Mouse (Mus musculus) heart, postnatal 0 days (tissue): Measurements from ENCODE around the gene Gm10382. TPM values are rescaled to one million over a fixed set of nuclear protein-coding genes. Genes with fewer than 3 reads are reported as not detected.

Source experiments
- ATAC-seq: fragments of 200-750 bp; cut with Nextera tagmentation; 2 replicates; pipeline ENCODE4 v1.8.0; 2017; ENCODE audit warnings: low read depth, moderate number of reproducible peaks, moderate library complexity; ENCODE audit not compliant: insufficient read depth
- DNase-seq: peaks from one replicate; pipeline ENCODE4 v3.0.0-alpha.2; 2016; ENCODE audit warnings: low spot score
- H3K27ac ChIP-seq: fragments of 300-500 bp; sonication (generic); 2 replicates; pipeline ENCODE4 v1.5.1; 2014; ENCODE audit warnings: low read depth, mild to moderate bottlenecking
- H3K27me3 ChIP-seq: fragments of 300-500 bp; sonication (generic); 2 replicates; pipeline ENCODE4 v1.6.1; 2014; ENCODE audit warnings: low read length, mixed read lengths; ENCODE audit not compliant: control insufficient read depth, insufficient read depth
- H3K36me3 ChIP-seq: fragments of 300-500 bp; sonication (generic); replicated peaks from 2 replicates; pipeline ENCODE4 v1.6.1; 2014; ENCODE audit warnings: low read length, mixed read lengths; ENCODE audit not compliant: control insufficient read depth, insufficient read depth
- H3K4me1 ChIP-seq: fragments of 300-500 bp; sonication (generic); 2 replicates; pipeline ENCODE4 v1.6.1; 2014; ENCODE audit warnings: antibody characterized with exemption; ENCODE audit not compliant: control insufficient read depth, insufficient read depth
- H3K4me2 ChIP-seq: fragments of 300-500 bp; sonication (generic); 2 replicates; pipeline ENCODE4 v1.6.1; 2014; ENCODE audit warnings: low read depth, mild to moderate bottlenecking, low read length, moderate library complexity
- H3K4me3 ChIP-seq: fragments of 300-500 bp; sonication (generic); 2 replicates; pipeline ENCODE4 v1.5.1; 2014; ENCODE audit warnings: low read depth, low read length
- H3K9ac ChIP-seq: fragments of 300-500 bp; sonication (generic); replicated peaks from 2 replicates; pipeline ENCODE4 v1.6.1; 2014; ENCODE audit warnings: low read depth, low read length, mixed read lengths
- H3K9me3 ChIP-seq: fragments of 300-500 bp; sonication (generic); replicated peaks from 2 replicates; pipeline ENCODE4 v1.6.1; 2016; ENCODE audit warnings: low read length; ENCODE audit not compliant: control insufficient read depth
- CTCF ChIP-seq: IDR thresholded peaks from 2 replicates; pipeline ENCODE4 v1.5.1; 2016; ENCODE audit warnings: antibody characterized with exemption, control low read depth, low read depth
- EP300 ChIP-seq: IDR thresholded peaks from 2 replicates; pipeline ENCODE4 v1.6.1; 2016; ENCODE audit warnings: antibody characterized with exemption, low read depth
- WGBS: fragments of 180-500 bp; shearing (Covaris S2); extraction: QIAGEN DNeasy Blood & Tissue Kit; methylation state at CpG from one replicate; pipeline ENCODE4 v1.1.7; 2014; 5-methylcytosine and 5-hydroxymethylcytosine counted together
- polyA plus RNA-seq: library from polyadenylated mRNA; unstranded; fragments of >200 nt; fragmentation: Nextera tagmentation; extraction: Ambion mirVana; gene quantifications from 2 replicates; pipeline ENCODE4 v1.2.1, GENCODE M21; 2015
- total RNA-seq: library from RNA; depleted of rRNA; stranded (reverse); fragments of >200 nt; gene quantifications from 2 replicates; pipeline ENCODE4 v1.2.3, GENCODE M21; 2014; ENCODE audit warnings: low replicate concordance

Gene Gm10382
- total and polyA plus RNA-seq, 2 experiments from 2014 or later: 0.78 TPM; not detected in 1

DNA sequence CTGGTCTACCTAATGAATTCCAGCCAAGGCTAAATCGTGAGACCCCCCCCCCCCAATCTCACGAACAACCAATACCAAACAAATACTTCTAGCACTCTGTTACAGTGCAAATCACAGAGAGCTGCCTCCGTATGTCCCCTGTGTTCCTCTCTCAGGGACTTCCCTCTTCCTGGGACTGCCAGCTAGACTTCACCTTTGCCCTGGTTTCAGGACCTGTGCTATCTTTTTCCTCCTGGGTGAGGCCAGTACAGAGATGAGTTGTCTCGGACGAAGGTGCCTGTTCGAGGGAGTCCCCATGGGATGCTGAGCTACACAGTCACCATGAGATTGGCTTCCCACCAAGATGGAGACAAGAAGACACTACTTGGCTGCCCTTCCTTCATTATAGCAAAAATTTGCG lies 41.1 kb upstream of the Gm10382 start:
- 62% methylated on average over 7 of the region's 7 CpGs for WGBS
- no peak overlapping the region for H3K27ac ChIP-seq
- no peak overlapping the region for H3K4me2 ChIP-seq
- H3K9ac ChIP-seq: no peak overlapping the region
- no peak overlapping the region for H3K4me3 ChIP-seq
- H3K9me3 ChIP-seq: no peaks in the 10 kb centered on the region
- no peak for DNase-seq
- no peaks in the 10 kb centered on the region for H3K36me3 ChIP-seq
- no peaks in the 10 kb centered on the region; the same call in 1 of the 2 replicates for H3K4me1 ChIP-seq
- no peaks in the 10 kb centered on the region for H3K27me3 ChIP-seq
- TF ChIP-seq CTCF: no peak
- no peak for TF ChIP-seq EP300
- ATAC-seq: peak; percentile 36; the same call in 1 of the 2 replicates

- 26% methylated on average over 8 of the region's 8 CpGs for WGBS
- Histone ChIP-seq H3K27ac (no peak overlapping the region), H3K4me3 (no peak overlapping the region), H3K4me1 (no peaks in the 10 kb centered on the region; the same call in 1 of the 2 replicates), H3K9ac (no peak overlapping the region), H3K36me3 (no peaks in the 10 kb centered on the region), H3K4me2 (no peak overlapping the region), H3K9me3 (no peaks in the 10 kb centered on the region), H3K27me3 (no peaks in the 10 kb centered on the region)
- ATAC-seq (peak; percentile 56), DNase-seq (peak; percentile 29)
- TF ChIP-seq CTCF (peak; percentile 65), EP300 (no peak)
Measured at GRCm38 (mm10) chr5:125348487-125348886, 40.6 kb upstream of the Gm10382 start.

- WGBS: 80% methylated on average over 3 of the region's 3 CpGs
- no peak for ATAC-seq
Measured at GRCm38 (mm10) chr5:125349391-125349790, 39.7 kb upstream of the Gm10382 start.

DNA sequence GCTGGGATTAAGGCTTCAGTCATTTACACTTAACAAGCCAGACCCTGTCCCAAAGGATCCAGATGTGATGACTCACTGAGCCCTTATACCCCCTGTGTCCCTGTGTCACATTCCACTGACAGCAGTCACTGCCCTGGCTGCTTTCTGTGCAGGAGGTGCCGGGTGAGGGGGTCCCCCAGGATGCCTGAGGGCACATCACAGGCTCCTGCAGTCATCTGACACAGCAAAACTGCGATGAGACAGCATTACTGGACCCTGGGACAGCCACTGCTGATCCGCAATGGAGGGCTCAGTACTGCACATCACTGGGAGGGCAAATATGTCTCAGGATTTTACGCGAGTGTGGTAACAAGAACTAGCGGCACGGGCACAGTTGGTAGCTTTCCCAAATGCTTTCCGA lies 38.1 kb upstream of the Gm10382 start:
- 73% methylated on average over 8 of the region's 8 CpGs for WGBS
- Histone ChIP-seq H3K9ac (no peak overlapping the region), H3K4me1 (no peaks in the 10 kb centered on the region; the same call in 1 of the 2 replicates), H3K4me2 (no peak overlapping the region), H3K9me3 (no peaks in the 10 kb centered on the region), H3K27ac (no peak overlapping the region), H3K27me3 (no peaks in the 10 kb centered on the region), H3K36me3 (no peaks in the 10 kb centered on the region), H3K4me3 (no peak overlapping the region)
- ATAC-seq: no peak
- TF ChIP-seq EP300 (no peak), CTCF (no peak)
- no peak for DNase-seq

More at GRCm38 (mm10) chr5:125349391-125349790, 39.7 kb upstream of the Gm10382 start:
- no peak for TF ChIP-seq CTCF
- no peak for TF ChIP-seq EP300
- no peaks in the 10 kb centered on the region for H3K36me3 ChIP-seq
- no peak overlapping the region for H3K9ac ChIP-seq
- H3K4me3 ChIP-seq: no peak overlapping the region
- H3K4me1 ChIP-seq: no peaks in the 10 kb centered on the region; the same call in 1 of the 2 replicates
- no peaks in the 10 kb centered on the region for H3K27me3 ChIP-seq
- H3K4me2 ChIP-seq: no peak overlapping the region
- H3K9me3 ChIP-seq: no peaks in the 10 kb centered on the region
- DNase-seq: no peak
- H3K27ac ChIP-seq: no peak overlapping the region

GRCm38 (mm10) chr5:125351939-125352338 lies 37.2 kb upstream of the Gm10382 start:
- Histone ChIP-seq H3K36me3 (no peaks in the 10 kb centered on the region), H3K27me3 (no peaks in the 10 kb centered on the region), H3K27ac (no peak overlapping the region), H3K9me3 (no peaks in the 10 kb centered on the region), H3K4me1 (no peaks in the 10 kb centered on the region; the same call in 1 of the 2 replicates), H3K4me2 (no peak overlapping the region), H3K9ac (no peak overlapping the region), H3K4me3 (no peak overlapping the region)
- TF ChIP-seq EP300 (no peak), CTCF (no peak)
- no peak for DNase-seq
- WGBS: 86% methylated on average over 5 of the region's 5 CpGs
- ATAC-seq: no peak

DNA sequence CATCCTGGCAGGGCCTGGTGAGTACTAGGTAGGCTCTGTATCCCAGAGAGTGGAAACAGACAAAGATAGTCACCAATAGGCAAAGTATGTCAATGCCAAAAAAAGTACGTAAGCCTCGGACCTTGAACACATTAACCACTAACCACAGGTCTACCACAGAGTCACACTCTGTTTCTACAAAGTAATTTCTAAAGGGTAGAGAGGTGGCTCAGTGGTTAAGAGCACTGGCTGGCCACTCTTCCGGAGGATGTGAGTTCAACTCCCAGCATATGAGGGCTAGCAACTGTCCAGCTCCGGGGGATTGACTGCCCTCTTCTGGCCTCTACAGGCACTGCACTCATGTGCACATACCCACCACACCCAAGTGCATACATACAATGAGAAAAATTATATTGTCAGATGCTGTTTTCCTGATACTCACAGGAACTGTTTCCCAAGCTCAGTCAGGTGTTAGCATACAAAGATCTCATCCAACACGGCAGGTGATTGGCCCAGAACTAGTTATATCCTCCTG lies 36.3 kb upstream of the Gm10382 start:
- Histone ChIP-seq H3K27ac (no peak overlapping the region), H3K9ac (no peak overlapping the region), H3K4me3 (no peak overlapping the region), H3K27me3 (no peaks in the 10 kb centered on the region), H3K4me1 (no peaks in the 10 kb centered on the region; the same call in 1 of the 2 replicates), H3K4me2 (no peak overlapping the region), H3K36me3 (no peaks in the 10 kb centered on the region), H3K9me3 (no peaks in the 10 kb centered on the region)
- no peak for ATAC-seq
- TF ChIP-seq EP300: no peak
- TF ChIP-seq CTCF: no peak
- WGBS: 94% methylated on average over 5 of the region's 5 CpGs
- no peak for DNase-seq
